Mouse (Mus musculus): ENCODE results near the gene Bnipl.

GRCm38 (mm10) chr3:95230495-95231297 lies 20.3 kb downstream of the Bnipl start:
- TF ChIP-seq CTCF (IDR thresholded peaks at IDR 0.05; ENCODE audit: low read depth, low read length) (no peak), TAL1 (conservative IDR thresholded peaks at IDR 0.05; ENCODE audit: low read depth, low read length) (no peak), GATA1 (IDR thresholded peaks at IDR 0.05; ENCODE audit: borderline replicate concordance, low read length) (no peak)
